Mouse (Mus musculus) midbrain, postnatal 0 days (tissue): Measurements from ENCODE around the gene Fut7. TPM values are rescaled to one million over a fixed set of nuclear protein-coding genes. Genes with fewer than 3 reads are reported as not detected.

ENCODE experiments used
- ATAC-seq: fragments of 200-750 bp; cut with Nextera tagmentation; 2 replicates; pipeline ENCODE4 v1.8.0; 2017; ENCODE audit warnings: moderate number of reproducible peaks, mild to moderate bottlenecking, moderate TSS enrichment, moderate library complexity; ENCODE audit not compliant: low FRiP score
- DNase-seq: peaks from one replicate; pipeline ENCODE4 v3.0.0-alpha.2; 2015; ENCODE audit warnings: low spot score
- H3K27ac ChIP-seq: fragments of 300-500 bp; sonication (generic); 2 replicates; pipeline ENCODE4 v1.5.1; 2014; ENCODE audit warnings: low read depth, mild to moderate bottlenecking, low read length, mixed read lengths
- H3K27me3 ChIP-seq: fragments of 300-500 bp; sonication (generic); 2 replicates; pipeline ENCODE4 v1.6.1; 2014; ENCODE audit warnings: low read length, control low read depth, mixed read lengths; ENCODE audit not compliant: insufficient read depth
- H3K36me3 ChIP-seq: fragments of 300-500 bp; sonication (generic); 2 replicates; pipeline ENCODE4 v1.6.1; 2014; ENCODE audit warnings: low read length, control low read depth, mixed read lengths; ENCODE audit not compliant: insufficient read depth
- H3K4me1 ChIP-seq: fragments of 300-500 bp; sonication (generic); 2 replicates; pipeline ENCODE4 v1.6.1; 2014; ENCODE audit warnings: mild to moderate bottlenecking, control low read depth, antibody characterized with exemption, low read length, mixed read lengths; ENCODE audit not compliant: insufficient read depth
- H3K4me2 ChIP-seq: fragments of 300-500 bp; sonication (generic); 2 replicates; pipeline ENCODE4 v1.6.1; 2014; ENCODE audit warnings: low read depth, mild to moderate bottlenecking, low read length, mixed read lengths; ENCODE audit not compliant: poor library complexity, severe bottlenecking
- H3K4me3 ChIP-seq: fragments of 300-500 bp; sonication (generic); 2 replicates; pipeline ENCODE4 v1.5.1; 2014; ENCODE audit warnings: low read depth, mild to moderate bottlenecking, low read length, moderate library complexity
- H3K9ac ChIP-seq: fragments of 300-500 bp; sonication (generic); replicated peaks from 2 replicates; pipeline ENCODE4 v1.6.1; 2014; ENCODE audit warnings: mild to moderate bottlenecking, low read length, moderate library complexity, mixed read lengths; ENCODE audit not compliant: poor library complexity, severe bottlenecking
- H3K9me3 ChIP-seq: fragments of 300-500 bp; sonication (generic); 2 replicates; pipeline ENCODE4 v1.6.1; 2016; ENCODE audit warnings: low read length, control low read depth
- CTCF ChIP-seq: IDR thresholded peaks from 2 replicates; pipeline ENCODE4 v1.5.1; 2016; ENCODE audit warnings: antibody characterized with exemption, mild to moderate bottlenecking
- WGBS: fragments of 180-500 bp; shearing (Covaris S2); extraction: QIAGEN DNeasy Blood & Tissue Kit; methylation state at CpG from one replicate; pipeline ENCODE4 v1.1.7; 2014; 5-methylcytosine and 5-hydroxymethylcytosine counted together
- polyA plus RNA-seq: library from polyadenylated mRNA; unstranded; fragments of >200 nt; fragmentation: Nextera tagmentation; extraction: Ambion mirVana; gene quantifications from 2 replicates; pipeline ENCODE4 v1.2.1, GENCODE M21; 2015
- total RNA-seq: library from RNA; depleted of rRNA; stranded (reverse); fragments of >200 nt; gene quantifications from 2 replicates; pipeline ENCODE4 v1.2.3, GENCODE M21; 2014

The Fut7 gene
- total and polyA plus RNA-seq, 2 experiments from 2014 or later = 0.23 to 1.6 TPM

GRCm38 (mm10) chr2:25458911-25459310 lies 35.8 kb downstream of the Fut7 start:
- TF ChIP-seq CTCF = no peak

GRCm38 (mm10) chr2:25460135-25460534 lies 37.1 kb downstream of the Fut7 start:
- no peak for DNase-seq
- peak overlapping the region; percentile 95 for H3K4me2 ChIP-seq
- peak overlapping the region; percentile 86 for H3K9ac ChIP-seq
- H3K9me3 ChIP-seq = no peaks in the 10 kb centered on the region
- H3K4me1 ChIP-seq = peaks cover 15% of the 10 kb centered on the region
- H3K27me3 ChIP-seq = no peaks in the 10 kb centered on the region
- peak overlapping the region; percentile 58 for H3K4me3 ChIP-seq
- H3K36me3 ChIP-seq = peaks cover 17% of the 10 kb centered on the region
- peak overlapping the region; percentile 86 for H3K27ac ChIP-seq
- no peak for TF ChIP-seq CTCF
- 32% methylated on average over 5 of the region's 5 CpGs for WGBS
- ATAC-seq = peak; percentile 15; the same call in 1 of the 2 replicates

More at GRCm38 (mm10) chr2:25458911-25459310, 35.8 kb downstream of the Fut7 start:
- no peak overlapping the region for H3K4me3 ChIP-seq
- H3K4me1 ChIP-seq = peaks cover 15% of the 10 kb centered on the region
- peaks cover 17% of the 10 kb centered on the region for H3K36me3 ChIP-seq
- no peak overlapping the region for H3K4me2 ChIP-seq
- WGBS = 83% methylated on average over 5 of the region's 5 CpGs
- no peak overlapping the region for H3K27ac ChIP-seq
- H3K27me3 ChIP-seq = no peaks in the 10 kb centered on the region
- ATAC-seq (no peak), DNase-seq (peak; percentile 12)
- H3K9me3 ChIP-seq = no peaks in the 10 kb centered on the region
- no peak overlapping the region for H3K9ac ChIP-seq

GRCm38 (mm10) chr2:25460551-25461309 lies 37.7 kb downstream of the Fut7 start, which contains the start of gene Paxx:
Gene Paxx (minus strand): TSS chr2:25461094.
- peaks cover 15% of the 10 kb centered on the region for H3K4me1 ChIP-seq
- H3K27me3 ChIP-seq = no peaks in the 10 kb centered on the region
- H3K9me3 ChIP-seq = no peaks in the 10 kb centered on the region
- peak within 1 kb of the TSS; percentile 95 for H3K4me2 ChIP-seq
- DNase-seq (peak; percentile 97), ATAC-seq (peak; percentile 87)
- H3K27ac ChIP-seq = peak within 1 kb of the TSS; percentile 86
- TF ChIP-seq CTCF = no peak; the same call in 1 of the 2 replicates
- peaks cover 17% of the 10 kb centered on the region for H3K36me3 ChIP-seq
- whole genome bisulfite sequencing = under 1% methylated on average over 48 of the region's 48 CpGs
- peak within 1 kb of the TSS; percentile 58 for H3K4me3 ChIP-seq
- peak within 1 kb of the TSS; percentile 86 for H3K9ac ChIP-seq

GRCm38 (mm10) chr2:25461407-25461806 lies 38.3 kb downstream of the Fut7 start:
- H3K4me3 ChIP-seq = peak overlapping the region; percentile 58
- H3K9ac ChIP-seq = peak overlapping the region; percentile 86
- H3K4me2 ChIP-seq = peak overlapping the region; percentile 95
- ATAC-seq (no peak; the same call in 1 of the 2 replicates), DNase-seq (no peak)
- WGBS = 21% methylated on average over 3 of the region's 3 CpGs
- peak overlapping the region; percentile 86 for H3K27ac ChIP-seq
- no peaks in the 10 kb centered on the region for H3K9me3 ChIP-seq
- TF ChIP-seq CTCF = no peak
- peaks cover 15% of the 10 kb centered on the region for H3K4me1 ChIP-seq
- H3K27me3 ChIP-seq = no peaks in the 10 kb centered on the region
- H3K36me3 ChIP-seq = peaks cover 17% of the 10 kb centered on the region

- Histone ChIP-seq H3K27ac (no peak overlapping the region), H3K9ac (no peak overlapping the region), H3K27me3 (no peaks in the 10 kb centered on the region), H3K4me3 (no peak overlapping the region), H3K4me2 (no peak overlapping the region), H3K36me3 (peaks cover 8% of the 10 kb centered on the region), H3K4me1 (peaks cover 15% of the 10 kb centered on the region), H3K9me3 (no peaks in the 10 kb centered on the region)
- no peak for ATAC-seq
- no peak for TF ChIP-seq CTCF
- 91% methylated on average over 3 of the region's 3 CpGs for WGBS
- DNase-seq = no peak
Measured at GRCm38 (mm10) chr2:25463630-25464029, 40.6 kb downstream of the Fut7 start.

GRCm38 (mm10) chr2:25465256-25465655 lies 42.2 kb downstream of the Fut7 start:
- Histone ChIP-seq H3K9me3 (no peaks in the 10 kb centered on the region), H3K27ac (no peak overlapping the region), H3K4me3 (no peak overlapping the region), H3K9ac (no peak overlapping the region), H3K36me3 (no peaks in the 10 kb centered on the region), H3K27me3 (no peaks in the 10 kb centered on the region), H3K4me2 (no peak overlapping the region), H3K4me1 (peaks cover 4% of the 10 kb centered on the region; the same call in 1 of the 2 replicates)
- ATAC-seq = no peak
- TF ChIP-seq CTCF = no peak
- 87% methylated on average over 2 of the region's 2 CpGs for WGBS
- no peak for DNase-seq
